ENCODE assay signal across 23 mouse cellular contexts in genomic region chr7:44534656-44535441, GRCm38 (mm10). TPM values are rescaled to one million over a fixed set of nuclear protein-coding genes. Genes with fewer than 3 reads are reported as not detected.
DNase-seq lines count a peak whose midpoint lies in the region; ATAC-seq and TF ChIP-seq lines count a peak whose summit lies in the region.
"Had no signal": no experiment of that assay in that cellular context is flagged by ENCODE, and none has a peak within 500 bp of the region (broad histone marks: within the 10 kb centered on the region; RNA-seq: fewer than 3 reads in every experiment).

No protein-coding gene starts in this region.

- TF ChIP-seq EP300 in liver, embryonic 14.5 days (IDR thresholded peaks at IDR 0.05; ENCODE audit: low read depth): no peak

- no peak overlapping the region for H3K4me3 ChIP-seq in liver, embryonic 14.5 days (ENCODE audit: insufficient read depth in 1 of 2, low read depth in 2 of 2, low read length in 2 of 2)
- H3K4me3 ChIP-seq in liver, embryonic 12.5 days: no peak overlapping the region
- H3K4me3 ChIP-seq: erythroblast, embryonic 14.5 days; forebrain, embryonic 15.5 days; heart, embryonic 13.5 days; hindbrain, embryonic 15.5 days; limb, embryonic 12.5 days; stomach, embryonic 15.5 days had no signal

- H3K27me3 ChIP-seq in liver, embryonic 14.5 days (ENCODE audit: control insufficient read depth, insufficient read depth, low read length): no peaks in the 10 kb centered on the region
- H3K27me3 ChIP-seq in liver, embryonic 12.5 days (replicated peaks): no peaks in the 10 kb centered on the region; the same call in 1 of the 2 replicates
- H3K27me3 ChIP-seq: forebrain, embryonic 15.5 days; hindbrain, embryonic 15.5 days; stomach, embryonic 15.5 days had no signal

- peak; percentile 62 for TF ChIP-seq CTCF in liver, embryonic 14.5 days (IDR thresholded peaks at IDR 0.05; ENCODE audit: low read depth)

- no peak for ATAC-seq in liver, embryonic 14.5 days (ENCODE audit: insufficient read depth)
- no peak for ATAC-seq in liver, embryonic 12.5 days
- ATAC-seq: forebrain, embryonic 15.5 days had no signal

- peaks cover 54% of the 10 kb centered on the region for H3K36me3 ChIP-seq in liver, embryonic 14.5 days (replicated peaks; ENCODE audit: control insufficient read depth, insufficient read depth, low read depth)
- H3K36me3 ChIP-seq in liver, embryonic 12.5 days: peaks cover 80% of the 10 kb centered on the region
- H3K36me3 ChIP-seq: hindbrain, embryonic 15.5 days had no signal

- H3K9ac ChIP-seq in liver, embryonic 14.5 days (replicated peaks): no peak overlapping the region
- H3K9ac ChIP-seq in liver, embryonic 12.5 days: no peak overlapping the region
- H3K9ac ChIP-seq: forebrain, embryonic 15.5 days; heart, embryonic 13.5 days; hindbrain, embryonic 15.5 days; limb, embryonic 12.5 days; stomach, embryonic 15.5 days had no signal

- no peaks in the 10 kb centered on the region for H3K4me1 ChIP-seq in liver, embryonic 14.5 days (replicated peaks; ENCODE audit: control insufficient read depth in 2 of 2, insufficient read depth in 2 of 2, low read length in 1 of 2)
- peaks cover 15% of the 10 kb centered on the region for H3K4me1 ChIP-seq in liver, embryonic 12.5 days
- H3K4me1 ChIP-seq: forebrain, embryonic 15.5 days; hindbrain, embryonic 15.5 days; limb, embryonic 12.5 days; stomach, embryonic 15.5 days had no signal

- peak; percentile 30 for DNase-seq in cerebellum, adult 9-11 months
- DNase-seq in cerebellum, postnatal 14 days: no peak
- no peak for DNase-seq in liver, embryonic 14.5 days (ENCODE audit: low read depth in 3 of 3, low spot score in 3 of 3)
- peak; percentile 16 for DNase-seq in thymus, postnatal 14 days
- DNase-seq in thymus, postnatal 4 days: no peak
- no peak for DNase-seq in kidney, postnatal 36 days
- DNase-seq in kidney, adult 11 months: no peak
- DNase-seq: adrenal gland, adult 2 months; cerebellum, adult 11 months; heart, postnatal 36 days; kidney, adult 9 months; midbrain, embryonic 14.5 days; retina, postnatal 1 day; thymus, postnatal 36 days had no signal

- 84% methylated on average over 19 of the region's 19 CpGs for WGBS in liver, embryonic 14.5 days (ENCODE audit: insufficient replicate concordance)
- WGBS in liver, embryonic 12.5 days (ENCODE audit: insufficient replicate concordance): 88% methylated on average over 18 of the region's 19 CpGs

- H3K9me3 ChIP-seq in liver, embryonic 14.5 days (ENCODE audit: control insufficient read depth, low read length): no peaks in the 10 kb centered on the region
- H3K9me3 ChIP-seq in liver, embryonic 12.5 days (replicated peaks): no peaks in the 10 kb centered on the region
- H3K9me3 ChIP-seq: forebrain, embryonic 15.5 days; heart, embryonic 13.5 days; hindbrain, embryonic 15.5 days; limb, embryonic 12.5 days; stomach, embryonic 15.5 days had no signal

- H3K4me2 ChIP-seq in liver, embryonic 14.5 days (ENCODE audit: low read depth): no peak overlapping the region
- H3K4me2 ChIP-seq in liver, embryonic 12.5 days: no peak overlapping the region
- H3K4me2 ChIP-seq: forebrain, embryonic 15.5 days; heart, embryonic 13.5 days; hindbrain, embryonic 15.5 days; limb, embryonic 12.5 days; stomach, embryonic 15.5 days had no signal

- H3K27ac ChIP-seq in liver, embryonic 14.5 days: no peak overlapping the region
- no peak overlapping the region for H3K27ac ChIP-seq in liver, embryonic 12.5 days
- H3K27ac ChIP-seq: forebrain, embryonic 15.5 days; heart, embryonic 13.5 days; hindbrain, embryonic 15.5 days; limb, embryonic 12.5 days; stomach, embryonic 15.5 days had no signal

RNA-seq across cellular contexts. Expression of gene Spib, which starts 3.0 kb away (rescaled TPM):
- 0.15 and 0.16 TPM in 2 replicates for polyA plus RNA-seq in liver, embryonic 14.5 days (2012; rRNA removed)
- polyA plus RNA-seq in liver, embryonic 14.5 days (2014; fragmentation: Nextera tagmentation; extraction: Ambion mirVana): 0.11 TPM in 2 replicates
- polyA plus RNA-seq in liver, embryonic 12.5 days (2016; fragmentation: Nextera tagmentation; extraction: Ambion mirVana): 0.08 TPM in 1 of 2 replicates, not detected in the other
- polyA plus RNA-seq: embryonic facial prominence, embryonic 11.5 days; forebrain, embryonic 15.5 days; hindbrain, embryonic 15.5 days; midbrain, embryonic 14.5 days had no signal

RNA-seq across cellular contexts. Expression of gene Mybpc2, which starts 10.4 kb away (rescaled TPM):
- not detected in 2 replicates for polyA plus RNA-seq in liver, embryonic 14.5 days (2012; rRNA removed)
- polyA plus RNA-seq in liver, embryonic 14.5 days (2014; fragmentation: Nextera tagmentation; extraction: Ambion mirVana): not detected in 2 replicates
- polyA plus RNA-seq in liver, embryonic 12.5 days (2016; fragmentation: Nextera tagmentation; extraction: Ambion mirVana): not detected in 2 replicates
- polyA plus RNA-seq: adrenal gland, adult 2 months; brain, embryonic 14.5 days; embryonic facial prominence, embryonic 11.5 days; erythroblast, embryonic 14.5 days had no signal

RNA-seq across cellular contexts. Expression of gene Pold1, which starts 13.8 kb away (rescaled TPM):
- polyA plus RNA-seq in liver, embryonic 14.5 days (2012; rRNA removed): 42.1 and 46.7 TPM in 2 replicates
- 37.5 and 40.2 TPM in 2 replicates for polyA plus RNA-seq in liver, embryonic 14.5 days (2014; fragmentation: Nextera tagmentation; extraction: Ambion mirVana)
- 94.2 and 94.3 TPM in 2 replicates for polyA plus RNA-seq in liver, embryonic 12.5 days (2016; fragmentation: Nextera tagmentation; extraction: Ambion mirVana)

RNA-seq across cellular contexts. Expression of gene Nr1h2, which starts 18.9 kb away (rescaled TPM):
- 30.8 and 35.7 TPM in 2 replicates for polyA plus RNA-seq in liver, embryonic 14.5 days (2012; rRNA removed)
- 38.1 and 41.4 TPM in 2 replicates for polyA plus RNA-seq in liver, embryonic 14.5 days (2014; fragmentation: Nextera tagmentation; extraction: Ambion mirVana)
- 51.9 and 54.1 TPM in 2 replicates for polyA plus RNA-seq in liver, embryonic 12.5 days (2016; fragmentation: Nextera tagmentation; extraction: Ambion mirVana)

RNA-seq across cellular contexts. Expression of gene Napsa, which starts 37.3 kb away (rescaled TPM):
- 4.3 and 5.8 TPM in 2 replicates for polyA plus RNA-seq in liver, embryonic 14.5 days (2012; rRNA removed)
- 6.7 and 8.6 TPM in 2 replicates for polyA plus RNA-seq in liver, embryonic 14.5 days (2014; fragmentation: Nextera tagmentation; extraction: Ambion mirVana)
- polyA plus RNA-seq in liver, embryonic 12.5 days (2016; fragmentation: Nextera tagmentation; extraction: Ambion mirVana): 2.5 and 3.1 TPM in 2 replicates

Comparison
In these comparisons a context has a peak if more than half of its experiments do, and no peak if none do; other contexts are left out.
1. DNase-seq: peak in cerebellum, adult 9-11 months (single experiment) and thymus, postnatal 14 days (single experiment); none in cerebellum, postnatal 14 days (0 of 2), liver, embryonic 14.5 days (0 of 3), thymus, postnatal 4 days (single experiment), kidney, postnatal 36 days (0 of 2) and kidney, adult 11 months (single experiment).